Mouse (Mus musculus) right cerebral cortex, postnatal 25 days (tissue): ENCODE results near the gene Rnf44.

Experiments used
- DNase-seq: peaks from one replicate; pipeline ENCODE4 v3.0.0; 2022

Rnf44 gene

DNA sequence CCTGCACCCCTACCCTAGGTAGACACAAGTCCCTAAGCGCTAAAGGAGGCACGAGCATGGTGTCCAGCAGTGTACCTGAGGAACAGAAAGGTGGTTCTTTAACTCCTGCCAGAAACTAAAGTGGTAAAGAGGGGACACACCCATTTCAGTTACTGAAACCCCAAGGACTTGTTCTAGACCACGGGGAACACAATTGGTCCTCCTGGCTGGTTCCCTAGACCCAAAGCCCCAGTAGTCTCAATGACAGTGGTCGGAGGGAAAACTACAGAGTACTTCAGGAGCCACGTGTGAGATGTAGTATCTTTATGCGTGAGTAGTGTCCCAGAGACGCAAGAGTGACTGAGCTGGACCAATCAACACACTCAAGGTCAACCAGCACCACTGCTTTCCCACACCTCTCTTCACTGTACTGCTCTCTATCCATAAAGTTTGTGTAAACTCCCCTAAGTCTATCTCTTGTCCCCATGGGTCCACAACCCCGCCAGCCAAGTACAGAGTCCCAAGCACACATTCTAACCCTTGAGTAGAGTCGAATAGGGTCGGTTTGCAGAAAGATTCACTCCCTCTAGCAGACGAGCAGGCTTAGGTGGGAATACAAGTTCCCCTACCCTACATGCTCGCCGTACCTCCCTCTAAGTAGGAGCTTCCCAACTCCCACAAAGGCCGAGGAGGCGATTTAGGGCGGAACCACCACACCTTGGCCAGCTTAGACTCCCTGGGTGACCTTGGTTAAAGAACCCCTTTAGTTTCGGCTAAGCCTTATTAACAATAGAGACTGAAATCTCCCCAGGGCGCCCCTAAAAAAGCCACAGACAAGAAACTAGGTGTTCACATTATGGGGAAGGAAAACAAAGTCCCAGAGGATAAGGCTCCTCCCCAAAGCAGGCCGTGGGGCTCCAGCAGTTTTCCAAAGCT lies 7.3 kb downstream of the Rnf44 start:
- no peak for DNase-seq

DNA sequence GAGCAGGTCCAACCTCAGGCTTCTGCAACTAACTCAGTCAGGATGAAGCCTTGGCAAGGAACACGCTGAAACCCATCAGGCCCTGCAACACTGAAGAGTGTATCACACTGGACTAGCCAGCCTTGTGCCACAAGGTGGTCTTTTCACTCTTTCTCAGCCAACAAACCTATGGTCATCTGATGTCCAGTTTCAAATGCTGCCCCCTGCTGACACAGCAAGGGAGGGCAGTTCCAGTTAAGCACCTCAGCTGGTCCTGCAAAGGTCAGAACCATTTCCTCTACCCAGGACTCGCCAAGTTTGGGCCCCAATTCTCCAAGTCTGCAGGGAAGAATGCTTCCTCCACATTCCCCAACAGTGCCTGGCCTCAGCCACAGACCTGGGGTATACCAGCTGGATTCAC lies 8.5 kb downstream of the Rnf44 start:
- DNase-seq, result no peak

- no peak for DNase-seq
These were observed 9.4 kb downstream of the Rnf44 start for GRCm38 (mm10) chr13:54684140-54684896.

DNA sequence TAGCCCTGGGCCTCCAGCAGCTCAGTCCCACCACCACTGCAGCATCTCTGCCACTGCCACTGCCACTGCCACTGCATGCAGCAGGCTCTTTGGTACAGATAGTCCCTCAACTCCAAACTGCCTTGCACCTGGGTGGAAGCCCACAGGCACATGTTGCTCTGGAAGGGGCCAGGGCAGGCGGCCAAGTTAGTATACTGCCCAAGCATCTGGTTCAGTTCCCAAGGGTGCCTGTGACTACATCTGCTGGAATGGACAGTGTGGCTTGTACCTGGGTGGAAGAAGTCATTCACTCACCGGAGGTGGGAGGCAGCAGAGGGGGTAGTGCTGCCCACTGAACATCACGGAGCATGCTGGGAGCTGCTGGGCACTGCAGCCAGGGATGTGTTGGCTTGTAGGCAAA lies 10.4 kb downstream of the Rnf44 start:
- DNase-seq, result no peak

GRCm38 (mm10) chr13:54681291-54681690 lies 12.4 kb downstream of the Rnf44 start:
- DNase-seq, result no peak

DNA sequence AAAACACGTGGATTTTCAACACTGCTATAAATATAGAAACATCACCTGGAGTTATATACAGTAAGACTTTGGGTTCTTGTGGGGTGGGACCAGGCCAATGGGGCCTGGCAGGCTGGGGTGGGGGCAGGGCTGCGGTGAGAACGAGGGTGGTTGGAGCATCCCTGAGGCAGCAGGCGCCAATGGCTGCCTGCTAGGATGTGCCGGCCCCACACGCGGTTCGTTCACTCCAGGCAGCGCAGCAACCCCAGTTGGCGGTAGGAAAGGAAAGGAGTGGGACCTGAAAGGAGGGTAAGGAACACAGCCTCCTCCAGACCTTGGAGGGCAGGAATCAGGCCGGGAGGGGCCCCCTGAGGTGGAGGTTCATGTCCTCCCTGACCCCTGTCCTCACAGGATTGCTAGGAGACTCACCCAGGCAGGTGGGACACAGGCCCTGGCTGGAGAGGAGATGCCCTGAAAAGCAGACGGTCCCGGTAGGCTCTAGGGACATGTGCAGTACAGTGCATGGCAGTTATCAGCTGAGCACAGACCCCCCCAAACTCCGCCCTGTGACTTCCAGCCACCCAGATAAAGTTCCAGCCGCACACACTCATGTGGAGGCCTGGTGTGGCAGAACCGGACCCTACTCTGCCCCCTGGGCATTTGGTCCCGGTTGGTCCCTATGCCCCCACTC lies 13.4 kb downstream of the Rnf44 start:
- DNase-seq, result no peak

- no peak for DNase-seq
These were observed 15.4 kb downstream of the Rnf44 start for GRCm38 (mm10) chr13:54678263-54678662.

GRCm38 (mm10) chr13:54675895-54676590 lies 17.7 kb downstream of the Rnf44 start:
- DNase-seq, result no peak

DNA sequence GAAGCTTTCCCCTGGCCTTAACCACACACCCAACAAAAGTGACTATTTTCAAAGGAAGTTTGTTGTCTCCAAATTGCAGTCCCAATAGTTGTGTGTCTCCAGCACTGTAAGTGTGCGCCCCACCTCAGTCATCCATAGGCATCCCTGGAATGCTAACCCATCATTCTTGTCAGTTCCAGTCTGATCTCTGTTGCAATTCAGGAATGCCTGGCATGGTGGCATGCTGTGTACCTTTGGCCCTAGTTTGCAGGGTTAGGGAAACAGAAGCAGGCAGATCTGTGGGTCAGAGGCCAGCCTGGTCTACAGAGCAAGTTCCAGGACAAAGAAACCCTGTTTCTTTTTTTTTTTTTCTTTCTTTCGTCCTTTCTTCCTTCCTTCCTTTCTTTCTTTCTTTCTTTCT lies 23.2 kb downstream of the Rnf44 start:
- DNase-seq, result no peak

DNA sequence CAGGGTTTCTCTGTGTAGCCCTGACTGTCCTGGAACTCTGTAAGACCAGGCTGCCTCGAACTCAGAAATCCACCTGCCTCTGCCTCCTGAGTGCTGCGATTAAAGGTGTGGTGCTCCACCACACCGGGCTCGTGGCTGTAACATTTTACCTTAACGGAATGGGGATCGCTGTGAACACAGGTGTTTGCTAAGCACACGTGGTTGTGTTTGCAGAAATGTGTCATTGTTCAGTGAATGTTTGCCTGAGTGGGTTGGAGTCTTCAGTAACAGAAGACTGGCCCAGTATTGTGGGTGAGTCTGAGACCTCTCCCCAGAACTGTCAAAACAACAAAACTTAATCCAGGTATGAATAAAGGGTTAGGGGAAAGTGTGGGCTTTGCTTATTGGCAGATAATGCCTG lies 28.6 kb downstream of the Rnf44 start:
- DNase-seq, result no peak

- no peak for DNase-seq
These were observed 29.2 kb downstream of the Rnf44 start for GRCm38 (mm10) chr13:54664509-54664908.

- no peak for DNase-seq
These were observed 29.7 kb downstream of the Rnf44 start for GRCm38 (mm10) chr13:54663999-54664398.

GRCm38 (mm10) chr13:54661358-54661757 lies 32.3 kb downstream of the Rnf44 start:
- DNase-seq, result no peak

DNA sequence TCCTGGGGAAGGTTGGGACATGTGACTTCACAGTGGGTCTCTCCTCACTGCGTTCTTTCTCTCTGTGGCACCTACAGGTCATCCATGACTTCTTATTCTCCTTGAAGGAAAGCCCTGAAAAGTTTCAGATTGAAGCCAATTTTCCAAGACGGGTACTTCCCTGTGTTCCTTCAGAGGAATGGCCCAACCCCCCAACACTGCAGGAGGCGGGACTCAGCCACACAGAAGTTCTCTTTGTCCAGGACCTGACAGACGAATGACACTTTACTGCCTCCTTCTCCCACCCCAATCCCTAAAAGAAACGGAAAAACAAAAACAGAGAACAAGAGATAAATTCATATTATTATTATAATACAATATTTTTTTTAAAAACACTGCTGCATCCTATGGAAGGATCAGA lies 32.8 kb downstream of the Rnf44 start:
- DNase-seq, result no peak

DNA sequence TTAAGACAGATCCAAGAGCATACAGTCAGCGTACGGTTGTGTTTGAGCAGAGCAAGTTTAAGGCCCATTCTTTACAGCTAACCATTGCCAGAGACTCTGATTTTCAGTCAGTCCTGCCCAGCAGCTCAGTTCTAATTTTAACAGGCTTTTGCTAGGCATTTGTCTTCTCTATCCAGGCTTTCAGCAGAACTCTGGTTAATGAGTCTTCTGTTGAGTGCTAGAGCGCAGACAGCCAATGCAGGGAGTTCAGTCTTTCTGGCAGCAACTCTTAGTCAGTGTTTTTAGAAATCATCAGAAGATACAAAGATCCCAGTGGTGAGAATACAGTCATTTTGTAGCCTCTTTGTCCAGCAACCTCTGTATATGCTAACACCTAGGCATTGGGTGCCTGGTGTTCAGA lies 43.2 kb downstream of the Rnf44 start:
- no peak for DNase-seq

- no peak for DNase-seq
These were observed 58.7 kb downstream of the Rnf44 start for GRCm38 (mm10) chr13:54635011-54635410.

DNA sequence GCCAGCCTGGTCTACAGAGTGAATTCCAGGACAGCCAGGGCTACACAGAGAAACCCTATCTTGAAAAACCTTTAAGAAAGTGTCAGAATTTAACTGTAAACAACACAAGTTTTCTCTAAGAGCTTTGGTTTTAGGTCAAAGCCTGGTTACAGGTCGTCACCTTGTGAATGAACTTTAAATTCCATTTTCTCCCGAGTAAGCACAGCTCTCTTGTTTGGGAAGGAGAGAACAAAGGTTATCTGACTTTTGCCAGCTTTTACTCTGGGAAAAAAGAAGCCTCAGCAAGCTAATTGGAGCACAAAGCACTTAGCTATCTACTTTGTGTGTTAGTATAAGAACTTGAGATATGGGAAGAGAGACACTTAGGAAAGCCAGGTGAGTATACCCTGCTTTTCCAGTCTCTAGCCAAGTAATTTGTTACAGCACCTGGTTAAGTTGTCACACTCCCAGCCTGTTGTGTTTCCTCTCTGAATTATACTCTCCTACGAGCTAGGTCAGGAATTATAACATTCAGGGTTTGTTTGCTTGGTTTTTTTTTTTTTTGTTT lies 60.9 kb downstream of the Rnf44 start:
- DNase-seq, result no peak
